Mouse (Mus musculus) lung, adult 2 months (tissue): ENCODE measurements around the gene Ifnl3.

Experiments used
- CTCF ChIP-seq: fragments of 200-500 bp; IDR thresholded peaks from 2 replicates; pipeline ENCODE4 v1.5.1; 2011; ENCODE audit warnings: mild to moderate bottlenecking, low read length, control low read depth; ENCODE audit not compliant: insufficient read depth
- POLR2A ChIP-seq: fragments of 200-500 bp; IDR thresholded peaks from 2 replicates; pipeline ENCODE4 v1.6.1; 2011; ENCODE audit warnings: low read depth, mild to moderate bottlenecking, control low read depth, low read length, borderline replicate concordance; ENCODE audit errors: extremely low read depth

DNA sequence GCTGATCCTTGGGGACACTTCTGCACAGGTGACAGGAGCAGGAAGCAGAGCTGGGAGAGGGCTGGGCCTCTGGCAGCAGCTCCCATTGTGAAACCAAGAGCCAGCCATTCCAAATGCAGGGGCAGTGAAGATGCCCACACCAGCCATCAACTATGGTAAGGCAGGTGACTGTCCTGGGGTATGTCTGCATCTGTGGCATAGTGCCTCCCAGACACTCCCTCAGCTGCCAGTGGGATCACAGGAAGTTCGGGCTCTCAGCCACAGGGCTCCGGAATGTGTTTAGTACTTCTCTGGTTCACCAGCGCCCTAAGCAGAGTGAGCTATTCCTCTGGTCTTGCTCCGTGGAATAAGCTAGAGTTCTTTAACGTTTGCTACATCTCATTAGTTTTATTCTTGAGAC is 34.4 kb downstream of the Ifnl3 start:
- TF ChIP-seq CTCF = no peak
- no peak for TF ChIP-seq POLR2A
